In the genomic region with DNA sequence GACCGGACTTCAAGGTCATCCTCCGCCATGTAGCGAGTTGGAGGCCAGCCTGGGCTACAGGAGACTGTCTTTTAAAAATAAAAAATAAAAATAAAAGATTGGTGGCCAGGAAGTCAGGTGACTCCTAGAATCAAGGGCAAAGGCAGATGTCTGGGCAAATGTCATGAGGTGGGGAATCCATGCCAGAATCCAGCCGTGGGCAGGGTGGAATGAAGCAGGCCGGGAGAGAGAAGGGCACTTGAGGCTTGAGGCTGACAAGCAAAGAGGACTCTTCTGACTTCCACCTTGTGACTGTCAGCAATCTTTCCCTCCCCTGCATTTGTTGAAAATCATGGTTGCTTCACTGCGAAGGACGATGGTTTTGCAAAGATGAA, we compare ENCODE assay signal across 1 mouse cellular context.
TF ChIP-seq lines count a peak whose summit lies in the region.

No protein-coding gene starts in this region.

TF ChIP-seq in MEL, 35 proteins besides CTCF, POLR2A, EP300 and RAD21 (continued from another document):
- TF ChIP-seq TAL1 (IDR thresholded peaks at IDR 0.05; ENCODE audit: low read length) (no peak), MXI1 (IDR thresholded peaks at IDR 0.05; ENCODE audit: low read depth, low read length) (no peak), ETS1 (IDR thresholded peaks at IDR 0.05; ENCODE audit: low read depth, low read length) (no peak)
